Mouse (Mus musculus) macrophage (primary cell): ENCODE measurements around the gene Gm28036. TPM values are rescaled to one million over a fixed set of nuclear protein-coding genes. Genes with fewer than 3 reads are reported as not detected.
"Not testable (repeated sequence)": the region's sequence is repeated elsewhere in the genome, so short reads cannot be mapped to it uniquely, and the experiment has no call there.

ENCODE experiments used
- H3K27ac ChIP-seq: fragments of 350-480 bp; formaldehyde crosslinking; 2 replicates; pipeline ENCODE4 v1.9.0; 2021
- H3K36me3 ChIP-seq: fragments of 350-480 bp; formaldehyde crosslinking; 2 replicates; pipeline ENCODE4 v1.9.0; 2021; ENCODE audit errors: inconsistent target
- H3K4me3 ChIP-seq: fragments of 350-480 bp; formaldehyde crosslinking; 2 replicates; pipeline ENCODE4 v1.9.0; 2021; ENCODE audit errors: inconsistent target
- H3K79me2 ChIP-seq: fragments of 350-480 bp; formaldehyde crosslinking; 2 replicates; pipeline ENCODE4 v1.9.0; 2021; ENCODE audit errors: inconsistent target
- WGBS: methylation state at CpG from one replicate; pipeline ENCODE4 v1.1.7; 2026; ENCODE audit warnings: inconsistent platforms; ENCODE audit not compliant: missing documents; 5-methylcytosine and 5-hydroxymethylcytosine counted together
- polyA plus RNA-seq: library from polyadenylated mRNA; stranded (reverse); fragments of 250-400 nt; gene quantifications from 3 replicates; pipeline ENCODE4 v1.2.4, GENCODE M21; 2018; ENCODE audit warnings: inconsistent platforms

The Gm28036 gene
- polyA plus RNA-seq, 1 experiment from 2014 or later, result 13.9 TPM

DNA sequence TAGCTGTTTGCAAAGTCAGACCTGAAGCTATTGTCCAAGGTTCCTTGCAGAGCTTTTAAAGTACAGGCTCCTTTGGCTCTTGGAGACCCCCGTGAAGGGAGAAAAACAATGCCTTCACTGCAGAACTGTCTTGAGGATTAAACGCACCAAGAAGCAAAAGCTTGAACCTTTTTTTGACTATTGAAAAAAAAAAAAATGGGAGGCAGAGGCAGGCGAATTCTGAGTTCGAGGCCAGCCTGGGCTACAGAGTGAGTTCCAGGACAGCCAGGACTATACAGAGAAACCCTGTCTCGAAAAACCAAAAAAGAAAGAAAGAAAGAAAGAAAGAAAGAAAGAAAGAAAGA lies 14.8 kb downstream of the Gm28036 start:
- H3K27ac ChIP-seq, H3K36me3 ChIP-seq: not testable (repeated sequence)
- WGBS, result 0% methylated on average over 2 of the region's 5 CpGs
- Histone ChIP-seq H3K4me3 (peak overlapping the region; percentile 73), H3K79me2 (peaks cover 44% of the 10 kb centered on the region)

DNA sequence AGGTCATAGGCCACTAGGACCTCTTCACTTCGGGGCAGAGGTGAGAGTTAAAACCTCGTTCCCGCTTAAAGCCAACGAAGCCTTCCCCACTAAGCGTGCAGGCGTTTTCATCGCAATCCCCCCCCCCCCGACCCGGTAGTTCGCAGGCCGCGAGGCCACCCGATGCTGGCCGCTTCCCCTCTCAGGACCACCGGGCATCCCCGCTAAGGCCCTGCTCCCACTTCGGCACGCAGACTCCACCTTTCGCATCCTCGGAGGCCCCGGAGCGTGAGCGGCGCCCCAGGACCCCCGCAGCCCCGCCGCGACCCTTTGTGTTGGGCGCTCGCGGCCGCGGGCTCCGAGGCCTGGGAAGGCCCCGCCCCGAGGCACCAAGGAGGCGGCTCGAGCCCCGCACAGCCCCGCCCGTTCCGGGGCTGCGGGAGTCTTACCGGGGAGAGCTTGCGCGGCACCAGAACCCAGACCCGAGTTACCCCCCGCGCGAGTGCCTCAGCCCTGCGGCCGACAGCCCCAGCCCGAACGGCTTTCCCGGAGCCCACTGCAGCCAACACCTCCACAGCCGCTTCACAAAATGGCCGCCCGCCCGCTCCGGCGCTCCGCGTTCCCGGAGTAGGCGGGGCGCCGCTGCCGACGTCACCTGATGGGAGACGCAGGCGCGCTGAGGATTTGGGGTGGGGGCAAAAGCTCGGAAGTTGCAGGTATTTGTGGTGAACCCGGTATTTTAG lies 15.4 kb downstream of the Gm28036 start, which contains the start of the genes Cpne1 and Rbm12:
Gene Cpne1 (minus strand): TSS at position 608 of the 722 bp plus-strand sequence.
Gene Rbm12 (minus strand): TSS at position 621 of the 722 bp plus-strand sequence.
- Histone ChIP-seq H3K4me3 (peak within 1 kb of the TSS; percentile 73), H3K36me3 (no peaks in the 10 kb centered on the region), H3K27ac (no peak within 1 kb of the TSS), H3K79me2 (peaks cover 49% of the 10 kb centered on the region)
- WGBS, result under 1% methylated on average over 69 of the region's 74 CpGs

GRCm38 (mm10) chr2:156110627-156111357 lies 16.1 kb downstream of the Gm28036 start:
- peaks cover 56% of the 10 kb centered on the region for H3K79me2 ChIP-seq
- H3K4me3 ChIP-seq, result peak overlapping the region; percentile 73
- 1% methylated on average over 16 of the region's 16 CpGs for WGBS
- no peaks in the 10 kb centered on the region for H3K36me3 ChIP-seq
- H3K27ac ChIP-seq, result no peak overlapping the region

GRCm38 (mm10) chr2:156091926-156092325 lies 35.0 kb downstream of the Gm28036 start:
- H3K4me3 ChIP-seq, result no peak overlapping the region
- no peak overlapping the region for H3K27ac ChIP-seq
- peaks cover 79% of the 10 kb centered on the region for H3K79me2 ChIP-seq
- H3K36me3 ChIP-seq, result peaks cover 28% of the 10 kb centered on the region; the same call in 1 of the 2 replicates
- WGBS, result 88% methylated on average over 5 of the region's 5 CpGs

GRCm38 (mm10) chr2:156089799-156090198 lies 37.1 kb downstream of the Gm28036 start:
- Histone ChIP-seq H3K4me3 (no peak overlapping the region), H3K27ac (no peak overlapping the region), H3K36me3 (0 out of 2 replicates have a peak, but pooled peaks cover 12% of the 10 kb centered on the region), H3K79me2 (peaks cover 57% of the 10 kb centered on the region)
- 100% methylated on average over 1 of the region's 1 CpGs for WGBS

GRCm38 (mm10) chr2:156087391-156088110 lies 39.3 kb downstream of the Gm28036 start:
- 0 out of 2 replicates have a peak, but pooled peaks cover 12% of the 10 kb centered on the region for H3K36me3 ChIP-seq
- no peak overlapping the region for H3K4me3 ChIP-seq
- no peak overlapping the region for H3K27ac ChIP-seq
- WGBS, result 91% methylated on average over 7 of the region's 7 CpGs
- H3K79me2 ChIP-seq, result peaks cover 52% of the 10 kb centered on the region

DNA sequence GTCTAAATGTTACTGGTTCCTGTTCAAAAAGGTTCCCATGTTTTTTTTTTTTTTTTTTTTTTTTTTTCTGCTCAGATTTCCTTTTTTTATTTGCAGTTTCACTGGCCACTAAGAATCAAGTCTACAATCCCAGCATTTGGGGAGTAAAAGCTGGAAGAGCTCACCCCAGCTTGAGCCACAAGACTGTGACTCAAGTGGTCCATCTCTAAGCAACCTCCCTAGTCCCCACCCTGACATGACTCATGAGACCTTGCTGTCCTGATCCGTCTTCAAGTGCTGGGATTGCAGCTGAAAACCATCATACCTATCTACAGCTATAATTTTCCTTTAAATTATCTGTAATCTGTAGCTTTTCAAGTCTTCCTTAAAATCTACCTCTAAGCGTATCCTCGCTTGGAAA lies 42.4 kb downstream of the Gm28036 start:
- Histone ChIP-seq H3K27ac (no peak overlapping the region), H3K36me3 (0 out of 2 replicates have a peak, but pooled peaks cover 3% of the 10 kb centered on the region), H3K4me3 (no peak overlapping the region), H3K79me2 (peaks cover 40% of the 10 kb centered on the region; the same call in 1 of the 2 replicates)
- WGBS, result 94% methylated on average over 3 of the region's 3 CpGs

GRCm38 (mm10) chr2:156080391-156080790 lies 46.5 kb downstream of the Gm28036 start:
- Histone ChIP-seq H3K79me2 (peaks cover 35% of the 10 kb centered on the region; the same call in 1 of the 2 replicates), H3K27ac (no peak overlapping the region), H3K4me3 (no peak overlapping the region), H3K36me3 (peaks cover 39% of the 10 kb centered on the region)
- WGBS, result 91% methylated on average over 7 of the region's 7 CpGs

GRCm38 (mm10) chr2:156079674-156080073 lies 47.2 kb downstream of the Gm28036 start:
- Histone ChIP-seq H3K27ac (no peak overlapping the region), H3K4me3 (no peak overlapping the region), H3K36me3 (peaks cover 45% of the 10 kb centered on the region), H3K79me2 (peaks cover 35% of the 10 kb centered on the region; the same call in 1 of the 2 replicates)
- WGBS, result 78% methylated on average over 4 of the region's 4 CpGs

DNA sequence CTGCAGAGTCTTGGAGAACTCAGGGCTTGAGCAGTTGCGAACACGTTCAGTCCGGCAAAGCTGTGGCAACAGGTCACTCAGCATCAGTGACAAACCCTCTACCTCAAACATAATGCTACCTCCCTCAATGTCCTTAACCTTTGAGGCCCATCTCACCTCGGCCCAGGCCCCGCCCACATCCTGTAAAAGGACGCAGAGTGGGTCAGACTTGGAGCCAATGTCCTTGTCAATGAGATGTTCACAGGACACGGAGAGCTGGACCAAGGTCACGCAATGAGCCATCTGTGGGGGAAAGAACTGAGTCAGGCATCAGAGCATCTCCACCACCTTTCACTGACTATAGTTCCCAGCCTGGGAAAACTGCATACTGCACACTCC lies 47.7 kb downstream of the Gm28036 start:
- WGBS, result 83% methylated on average over 8 of the region's 8 CpGs
- Histone ChIP-seq H3K79me2 (peaks cover 33% of the 10 kb centered on the region; the same call in 1 of the 2 replicates), H3K4me3 (no peak overlapping the region), H3K27ac (no peak overlapping the region), H3K36me3 (peaks cover 50% of the 10 kb centered on the region)

DNA sequence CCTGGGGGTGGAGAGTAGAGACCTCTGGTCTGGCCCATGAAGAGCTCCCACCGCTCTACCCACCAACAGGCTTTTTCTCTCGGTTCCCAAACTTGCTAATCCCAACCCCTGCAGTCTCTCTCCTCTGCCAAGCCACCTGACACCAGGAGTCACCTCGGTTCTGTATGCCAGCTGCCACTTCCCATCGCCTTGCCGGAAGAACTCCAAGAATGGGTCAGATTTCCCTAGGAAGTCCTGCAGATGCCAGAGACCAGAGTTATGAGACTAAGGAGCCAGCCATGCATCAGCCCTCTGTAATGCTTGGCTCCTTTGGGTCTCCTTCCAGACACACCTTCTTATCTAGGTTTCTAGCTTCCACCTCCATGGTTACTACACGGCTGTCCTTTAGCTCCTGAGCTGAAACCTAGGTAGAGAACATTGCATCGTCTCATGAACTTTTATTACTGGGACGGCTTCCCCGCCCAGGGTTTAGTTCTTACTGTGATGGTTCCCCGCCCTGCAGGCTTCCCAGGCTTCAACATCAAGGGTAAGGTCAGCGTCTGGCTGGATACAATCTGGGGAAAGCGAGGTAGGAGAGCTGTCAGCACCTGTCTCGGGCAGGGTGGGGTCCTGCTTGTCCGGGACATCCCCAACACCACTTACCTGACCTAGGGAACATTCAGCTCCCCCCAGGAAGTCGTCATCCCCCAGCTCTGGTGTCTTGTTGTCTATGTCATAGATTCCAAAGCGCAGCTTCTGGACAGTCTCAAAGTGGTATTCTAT lies 48.3 kb downstream of the Gm28036 start:
- Histone ChIP-seq H3K27ac (no peak overlapping the region), H3K4me3 (no peak overlapping the region), H3K79me2 (peaks cover 28% of the 10 kb centered on the region; the same call in 1 of the 2 replicates), H3K36me3 (peaks cover 56% of the 10 kb centered on the region)
- WGBS, result 93% methylated on average over 16 of the region's 16 CpGs

GRCm38 (mm10) chr2:156077461-156077860 lies 49.4 kb downstream of the Gm28036 start:
- Histone ChIP-seq H3K79me2 (peaks cover 18% of the 10 kb centered on the region; the same call in 1 of the 2 replicates), H3K36me3 (peaks cover 67% of the 10 kb centered on the region), H3K4me3 (no peak overlapping the region), H3K27ac (no peak overlapping the region)
- WGBS, result 95% methylated on average over 7 of the region's 7 CpGs

DNA sequence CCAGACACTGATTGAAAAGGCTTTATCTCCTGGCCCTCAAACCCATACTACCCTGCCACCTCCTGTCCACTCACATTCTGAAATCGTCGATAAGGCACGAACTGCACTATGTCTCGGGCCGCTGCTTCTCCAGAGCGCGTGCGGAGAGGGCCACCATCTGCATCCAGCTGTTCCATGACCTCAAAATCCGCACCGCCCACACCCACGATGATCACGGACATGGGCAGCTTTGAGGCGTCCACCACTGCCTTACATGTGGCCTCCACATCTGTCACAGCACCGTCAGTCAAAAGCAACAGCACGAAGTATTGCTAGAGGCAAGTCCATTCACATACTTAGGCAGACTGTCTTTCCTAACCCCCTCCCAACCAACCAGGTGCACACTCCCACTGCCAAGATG lies 53.2 kb downstream of the Gm28036 start:
- 97% methylated on average over 15 of the region's 15 CpGs for WGBS
- Histone ChIP-seq H3K4me3 (no peak overlapping the region), H3K27ac (no peak overlapping the region), H3K36me3 (peaks cover 65% of the 10 kb centered on the region), H3K79me2 (no peaks in the 10 kb centered on the region)

GRCm38 (mm10) chr2:156071236-156071635 lies 55.7 kb downstream of the Gm28036 start:
- no peak overlapping the region for H3K27ac ChIP-seq
- H3K79me2 ChIP-seq, result no peaks in the 10 kb centered on the region
- peaks cover 40% of the 10 kb centered on the region for H3K36me3 ChIP-seq
- no peak overlapping the region for H3K4me3 ChIP-seq
- 95% methylated on average over 10 of the region's 10 CpGs for WGBS
